Mouse (Mus musculus): ENCODE results near the gene Selenom.

GRCm38 (mm10) chr11:3537711-3538110 is 23.2 kb downstream of the Selenom start:
- TF ChIP-seq POLR2A (IDR thresholded peaks at IDR 0.05; ENCODE audit: borderline replicate concordance, insufficient read depth, low read length) (no peak), CTCF (IDR thresholded peaks at IDR 0.05; ENCODE audit: borderline replicate concordance, insufficient read depth, low read depth, low read length) (no peak)
